Mouse (Mus musculus): ENCODE results near the gene Mrpl45.

DNA sequence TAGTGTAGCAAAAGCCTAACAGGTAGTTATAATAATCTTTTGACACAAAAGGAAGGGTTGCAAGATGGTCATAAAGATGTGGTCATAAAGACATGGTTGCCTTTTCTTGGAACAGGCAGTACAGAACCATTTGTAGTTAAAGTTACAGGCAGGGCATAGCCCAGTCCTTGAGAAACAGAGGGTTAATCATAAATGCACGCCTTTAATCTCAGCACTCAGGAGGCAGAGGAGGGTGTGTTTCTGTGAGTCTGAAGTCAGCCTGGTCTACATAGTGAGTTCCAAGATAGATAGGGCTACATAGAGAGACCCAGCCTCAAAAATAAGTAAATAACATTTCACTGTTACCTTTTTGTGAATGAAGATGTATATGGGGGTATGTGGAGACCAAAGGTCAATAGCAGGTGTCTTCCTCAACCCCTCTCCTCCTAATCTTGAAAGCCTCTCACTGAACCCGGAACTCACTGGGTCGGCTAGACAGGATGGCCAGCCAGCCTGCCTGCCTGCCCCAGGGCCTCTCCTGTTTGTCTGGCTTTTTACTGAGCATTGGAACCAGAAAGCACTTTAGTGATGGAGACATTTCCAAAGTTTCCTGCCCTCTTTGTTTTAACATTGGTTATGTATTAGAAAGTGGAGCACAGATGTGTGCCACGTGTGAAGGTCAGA lies 37.5 kb downstream of the Mrpl45 start:
- TF ChIP-seq POLR2A (IDR thresholded peaks at IDR 0.05; ENCODE audit: low read depth, low read length) (no peak), CTCF (IDR thresholded peaks at IDR 0.05; ENCODE audit: extremely low read depth, insufficient read length, insufficient replicate concordance, low read depth, low read length) (no peak)

Measured in small intestine, adult 2 months (tissue).